Mouse (Mus musculus) CD8-positive naive resting alpha-beta T cell, adult 2 months (primary cell): ENCODE results near the gene Ppp2r3a.
A peak's percentile ranks its signal among the peaks of the same experiment; 100 is the strongest.

Experiments used
- DNase-seq, 2 experiments: peaks; one replicate each; pipeline ENCODE4 v3.0.0; 2022; ENCODE audit warnings: low read depth in 2 of 2, low spot score in 2 of 2

Ppp2r3a gene

GRCm38 (mm10) chr9:101252541-101252940 lies 946 bp upstream of the Ppp2r3a start:
- DNase-seq: no peak

GRCm38 (mm10) chr9:101250981-101251643 lies 483 bp downstream of the Ppp2r3a start:
- peak; percentile 9 to 11 for DNase-seq

GRCm38 (mm10) chr9:101250486-101250885 lies 1.1 kb downstream of the Ppp2r3a start:
- no peak for DNase-seq

GRCm38 (mm10) chr9:101249626-101250025 lies 2.0 kb downstream of the Ppp2r3a start:
- DNase-seq: peak; percentile 16 to 46

- DNase-seq: no peak
Observed at GRCm38 (mm10) chr9:101247541-101247940, 4.1 kb downstream of the Ppp2r3a start.

- no peak for DNase-seq
Observed at GRCm38 (mm10) chr9:101245493-101245892, 6.1 kb downstream of the Ppp2r3a start.

- DNase-seq: no peak
Observed at GRCm38 (mm10) chr9:101243711-101244110, 7.9 kb downstream of the Ppp2r3a start.

- no peak for DNase-seq
Observed at GRCm38 (mm10) chr9:101240161-101240560, 11.4 kb downstream of the Ppp2r3a start.

GRCm38 (mm10) chr9:101235786-101236185 lies 15.8 kb downstream of the Ppp2r3a start:
- no peak for DNase-seq

- DNase-seq: no peak
Observed at GRCm38 (mm10) chr9:101232034-101232433, 19.6 kb downstream of the Ppp2r3a start.

- DNase-seq: no peak
Observed at GRCm38 (mm10) chr9:101230028-101230427, 21.6 kb downstream of the Ppp2r3a start.

GRCm38 (mm10) chr9:101228892-101229291 lies 22.7 kb downstream of the Ppp2r3a start:
- no peak for DNase-seq

- DNase-seq: no peak
Observed at GRCm38 (mm10) chr9:101207984-101208383, 43.6 kb downstream of the Ppp2r3a start.

- no peak for DNase-seq
Observed at GRCm38 (mm10) chr9:101206516-101206915, 45.1 kb downstream of the Ppp2r3a start.

GRCm38 (mm10) chr9:101205216-101205615 lies 46.4 kb downstream of the Ppp2r3a start:
- no peak for DNase-seq

GRCm38 (mm10) chr9:101204059-101204458 lies 47.5 kb downstream of the Ppp2r3a start:
- no peak for DNase-seq

GRCm38 (mm10) chr9:101200627-101201026 lies 51.0 kb downstream of the Ppp2r3a start:
- DNase-seq: no peak

- DNase-seq: no peak
Observed at GRCm38 (mm10) chr9:101198804-101199203, 52.8 kb downstream of the Ppp2r3a start.

GRCm38 (mm10) chr9:101198261-101198660 lies 53.3 kb downstream of the Ppp2r3a start:
- no peak for DNase-seq

- peak; percentile 46 to 57 for DNase-seq
Observed at GRCm38 (mm10) chr9:101181962-101182701, 69.5 kb downstream of the Ppp2r3a start.

GRCm38 (mm10) chr9:101181291-101181690 lies 70.3 kb downstream of the Ppp2r3a start:
- no peak for DNase-seq

GRCm38 (mm10) chr9:101180234-101180633 lies 71.4 kb downstream of the Ppp2r3a start:
- DNase-seq: no peak

- no peak for DNase-seq
Observed at GRCm38 (mm10) chr9:101160627-101161026, 91.0 kb downstream of the Ppp2r3a start.
